Mouse (Mus musculus) embryo, embryonic 10 days (tissue): Measurements from ENCODE around the gene Trove2.

Source experiments
- DNase-seq: peaks from one replicate; pipeline ENCODE4 v3.0.0-alpha.2; 2015; ENCODE audit warnings: low spot score

The Trove2 gene

DNA sequence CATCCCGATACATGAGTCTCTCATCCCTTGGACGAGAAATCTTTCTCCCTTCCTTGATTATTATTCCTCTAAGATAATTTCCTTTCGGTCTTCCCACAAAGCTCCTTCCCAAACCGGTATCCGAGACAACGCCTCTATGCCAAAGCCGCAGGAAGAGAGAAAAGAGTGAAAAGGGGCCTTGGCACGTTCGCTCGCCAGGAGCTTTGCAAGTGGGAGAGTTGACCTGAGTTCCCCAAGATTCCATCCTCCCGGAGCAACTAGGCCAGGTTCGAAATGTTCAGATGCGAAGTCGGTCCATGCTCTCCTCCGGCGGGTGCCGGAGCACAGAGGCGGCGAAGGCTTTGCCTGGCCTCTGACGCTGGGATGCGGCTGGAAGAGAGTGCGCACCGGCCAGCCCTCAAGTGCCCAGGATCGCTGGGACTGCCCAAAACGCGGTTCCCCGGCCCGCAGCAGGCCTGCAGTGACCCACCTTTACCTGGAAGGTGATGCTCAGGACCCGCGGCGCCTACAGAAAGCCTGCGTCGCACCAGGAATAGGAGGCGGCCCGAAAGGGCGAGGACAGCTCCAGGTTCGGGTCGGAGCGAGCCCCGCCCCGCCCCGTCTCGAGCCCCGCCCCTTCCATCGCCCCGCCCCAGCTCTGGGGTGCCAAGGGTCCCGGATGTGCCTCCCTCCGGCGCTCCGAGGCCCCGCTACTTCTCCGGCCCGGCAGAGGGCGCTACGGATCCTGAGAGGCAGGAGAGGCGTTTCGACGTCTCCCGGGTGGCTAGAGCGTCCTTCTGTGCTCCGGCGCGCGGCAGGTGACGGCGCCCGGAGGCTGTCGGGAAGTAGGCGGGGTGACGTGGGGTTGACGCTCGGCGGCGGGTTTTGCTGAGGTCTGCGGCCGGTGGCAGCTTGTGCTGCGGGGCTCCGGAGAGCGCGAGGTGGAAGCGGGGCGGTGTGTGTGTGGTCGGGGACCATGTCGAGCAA is at the start of gene Trove2, which contains the start of gene Uchl5:
Gene Trove2 (minus strand): TSS at position 623 of the 966 bp plus-strand sequence.
Gene Uchl5 (plus strand): TSS at position 827 of the 966 bp plus-strand sequence.
- DNase-seq: peak; percentile 97

DNA sequence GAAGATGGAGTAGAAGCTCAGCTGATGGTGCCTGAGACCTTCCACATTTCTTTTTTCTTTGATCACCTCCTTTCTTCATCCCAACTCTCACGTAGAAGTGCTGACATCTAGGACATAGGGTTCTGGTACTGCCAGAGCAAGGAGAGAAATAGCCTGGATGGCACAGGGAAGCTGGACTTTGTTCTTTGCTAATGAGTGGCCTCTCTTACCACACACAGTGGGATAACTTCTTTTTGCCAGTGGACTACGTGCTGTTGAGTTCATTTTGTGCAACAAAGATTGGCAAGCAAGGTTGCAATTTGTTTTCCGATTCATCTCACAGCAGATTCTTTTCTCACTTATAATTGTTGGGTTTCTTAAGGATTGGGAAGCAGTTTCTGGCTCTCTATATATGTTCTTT is 45.8 kb upstream of the Trove2 start:
- no peak for DNase-seq

DNA sequence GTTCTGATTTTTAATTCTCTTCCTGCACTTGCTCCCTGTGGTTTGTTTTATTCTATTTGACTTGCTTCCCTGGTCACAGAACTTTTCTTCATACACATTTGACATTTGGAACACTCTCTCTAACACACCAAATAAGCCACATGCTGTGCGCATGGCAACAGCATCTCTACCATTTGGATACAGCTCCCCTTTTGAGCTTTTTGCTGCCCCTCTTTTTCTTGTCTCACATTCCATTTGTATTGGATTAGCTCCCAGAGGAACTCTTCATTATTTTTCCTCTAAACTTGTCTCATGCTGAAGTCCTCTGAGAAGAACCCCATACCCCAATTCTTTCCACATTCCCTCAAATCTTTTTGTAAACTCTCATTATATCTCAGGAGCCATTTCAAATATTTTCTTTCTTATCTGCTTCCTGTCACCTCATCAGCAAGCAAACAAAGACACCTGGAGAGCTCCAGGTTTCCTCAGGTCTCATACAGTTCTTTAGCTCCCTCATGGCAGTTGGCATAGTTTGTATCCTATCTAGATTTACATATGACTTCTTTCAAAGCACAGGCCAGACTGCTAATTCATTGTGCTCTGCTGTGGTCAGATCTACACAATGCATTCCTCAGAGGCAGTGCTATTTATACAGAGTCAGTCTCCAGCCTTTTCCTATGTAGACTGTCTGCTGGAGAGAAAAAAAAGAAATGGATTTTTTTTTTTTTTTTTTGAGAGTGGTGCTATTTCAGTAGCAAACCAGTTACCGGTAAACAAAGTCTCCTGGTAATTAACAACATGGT is 43.4 kb upstream of the Trove2 start:
- DNase-seq: peak; percentile 47

DNA sequence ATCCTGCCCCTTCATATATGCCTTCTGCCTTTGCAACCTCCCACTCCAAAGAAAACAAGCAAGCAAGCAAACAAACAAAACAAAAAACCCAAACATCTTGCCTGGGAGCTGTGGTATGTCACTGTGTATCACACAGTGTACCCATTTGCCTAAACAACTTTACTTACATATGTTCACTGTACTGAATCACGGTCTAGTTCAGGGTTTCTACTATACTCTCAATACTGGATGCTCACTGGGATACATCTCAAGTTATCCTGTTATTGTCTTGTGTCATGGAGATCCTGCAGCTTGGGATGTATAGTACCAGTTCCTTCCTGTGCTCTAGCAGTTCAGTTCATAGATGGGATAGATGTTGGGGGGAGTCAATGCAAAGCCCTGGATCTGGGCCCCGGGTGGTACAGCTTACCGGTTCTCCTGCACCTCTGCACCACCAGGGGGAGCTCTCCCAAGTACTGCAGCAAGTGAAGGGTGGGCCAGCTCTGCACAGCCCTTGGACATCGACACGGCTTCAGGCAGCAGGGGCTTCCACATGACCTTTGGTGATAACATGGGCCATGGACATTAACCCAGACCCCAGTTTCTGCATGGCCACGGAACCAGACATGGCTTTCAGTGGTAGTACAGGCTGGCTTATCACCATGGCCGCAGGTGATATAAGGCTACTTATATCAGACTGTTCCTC is 37.0 kb upstream of the Trove2 start:
- peak; percentile 85 for DNase-seq

DNA sequence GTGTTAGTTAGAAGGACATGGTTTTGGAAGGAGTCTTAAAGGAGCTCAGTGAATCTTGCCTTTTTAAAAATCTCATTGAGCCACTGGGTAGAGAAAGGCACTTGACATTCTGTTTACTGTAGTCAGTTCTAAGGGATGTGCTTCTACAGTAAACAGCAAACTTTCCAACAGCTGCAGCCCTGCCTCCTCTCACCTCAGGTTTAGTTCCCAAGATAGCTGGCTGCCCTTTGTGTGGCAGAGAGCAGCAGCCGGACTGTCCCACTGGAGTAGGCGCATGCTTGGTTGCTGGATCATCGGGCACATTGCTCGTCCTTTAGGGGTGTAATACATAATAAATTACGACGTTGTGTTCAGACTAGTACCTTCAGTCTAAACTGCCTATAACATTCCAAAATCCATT is 32.2 kb upstream of the Trove2 start:
- no peak for DNase-seq

DNA sequence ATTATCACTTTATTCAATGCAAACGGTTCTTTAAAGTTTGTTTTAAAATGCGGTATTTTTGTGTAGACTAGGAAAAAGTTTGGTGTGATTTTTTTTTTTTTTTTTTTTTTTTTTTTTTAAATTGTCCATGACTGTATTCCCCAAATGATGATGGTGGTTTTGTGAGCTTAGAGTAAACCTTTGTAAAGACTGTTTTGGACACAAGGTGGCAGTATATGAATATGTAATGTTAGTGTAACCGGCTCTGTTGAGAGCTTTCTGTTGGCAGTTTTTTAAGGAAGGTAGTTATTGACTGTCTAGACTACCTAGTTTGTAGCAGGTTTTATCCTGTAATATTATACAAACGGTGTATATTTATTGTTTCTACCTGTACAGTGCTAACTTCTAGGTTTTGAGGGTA is 26.7 kb upstream of the Trove2 start:
- peak; percentile 84 for DNase-seq

DNA sequence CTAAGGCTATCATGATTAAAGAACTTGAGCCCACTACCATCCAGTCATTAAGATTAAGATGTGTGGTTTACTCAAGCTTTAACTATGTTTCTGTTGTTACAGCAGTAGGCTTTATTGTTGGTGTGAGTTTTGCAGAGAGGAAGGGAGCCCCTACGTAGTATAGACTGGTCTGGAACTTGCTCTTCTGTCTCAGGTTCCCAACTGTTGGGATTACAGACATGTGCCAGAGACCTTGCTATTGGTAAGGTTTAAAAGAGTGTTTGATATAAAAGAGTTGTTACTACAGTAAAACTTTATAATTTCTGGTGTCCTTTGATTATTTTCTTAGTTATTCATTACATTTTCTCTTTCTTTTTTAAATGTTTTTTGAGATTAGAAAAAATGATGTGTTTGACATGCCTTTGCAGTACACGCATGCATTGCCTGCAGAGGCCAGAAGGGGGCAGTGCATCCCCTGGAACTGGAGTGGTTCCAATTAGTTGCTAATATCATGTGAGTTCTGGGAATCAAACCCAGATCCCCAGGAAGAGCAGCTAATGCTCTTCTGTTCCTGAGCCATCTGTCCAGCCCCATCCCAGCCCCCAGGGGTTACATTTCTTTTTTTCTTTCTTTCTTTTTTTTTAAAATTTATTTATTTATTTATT is 11.8 kb upstream of the Trove2 start:
- DNase-seq: peak; percentile 55

DNA sequence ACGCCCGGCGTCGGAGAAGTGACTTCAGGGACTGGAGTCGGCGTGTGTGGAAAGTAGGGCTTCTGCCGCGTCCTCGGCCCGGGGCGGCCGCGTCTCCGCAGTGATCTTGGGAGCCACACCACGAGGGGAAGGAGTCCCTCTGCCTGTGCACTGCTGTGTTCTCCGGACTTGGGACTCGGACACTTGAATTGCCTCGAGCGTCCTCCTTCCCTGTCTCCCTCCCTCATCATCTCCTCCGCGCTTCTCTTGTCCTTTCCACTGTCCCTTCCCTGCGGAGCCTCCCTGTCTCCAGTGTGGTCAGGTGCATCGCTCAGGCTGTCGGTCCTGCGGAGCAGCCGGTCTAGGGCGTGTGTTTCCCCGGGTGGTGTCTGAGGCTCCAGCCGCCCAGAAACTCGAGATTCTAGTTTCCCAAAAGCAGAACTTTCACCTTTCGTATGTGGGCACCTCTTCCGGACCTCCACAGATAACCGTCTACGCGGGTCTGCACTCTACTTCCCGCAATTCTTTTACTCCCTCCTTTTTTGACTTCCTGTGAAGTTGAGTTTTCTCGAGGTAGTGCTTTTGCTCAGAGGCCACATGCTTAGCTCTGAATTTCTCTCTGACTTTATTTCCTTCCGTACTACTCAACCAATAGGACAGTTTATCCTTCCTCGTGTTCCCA is 820 bp upstream of the Trove2 start:
- peak; percentile 47 for DNase-seq

DNA sequence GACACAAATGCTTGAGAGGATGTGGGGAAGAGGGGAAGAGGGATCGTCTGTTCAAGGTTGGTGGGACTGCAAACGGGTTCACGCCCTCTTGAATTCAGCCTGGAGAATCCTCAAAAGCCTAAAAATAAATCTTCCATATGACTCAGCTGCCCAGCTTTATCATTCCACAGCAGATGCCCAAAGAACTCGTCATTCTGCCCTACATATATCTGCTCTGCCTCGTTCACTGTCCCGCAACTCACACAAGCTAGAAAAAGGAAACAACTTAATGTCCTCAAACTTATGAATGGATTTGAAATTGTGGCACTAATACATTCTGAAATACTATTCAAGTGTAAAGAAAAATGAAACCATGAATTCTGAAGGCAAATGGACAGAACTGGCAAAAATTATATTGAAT is 3.0 kb downstream of the Trove2 start:
- no peak for DNase-seq

DNA sequence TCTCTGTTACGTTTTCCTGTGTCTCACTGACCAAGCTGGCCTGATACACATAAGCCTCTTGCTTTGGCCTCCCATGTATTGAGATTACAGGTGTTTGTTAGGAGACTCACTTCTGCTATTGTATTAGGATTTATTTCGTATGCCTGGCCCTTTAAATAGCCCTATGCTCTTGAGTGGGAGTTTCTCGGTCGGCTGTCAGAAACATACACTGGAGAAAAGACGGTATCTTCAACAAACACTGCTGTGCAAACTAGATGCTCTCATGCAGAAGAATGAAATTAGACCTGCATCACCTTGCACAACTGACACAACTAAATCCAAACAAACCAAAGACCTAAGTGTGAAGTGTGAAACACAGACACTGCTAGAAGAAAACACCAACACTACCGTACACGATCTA is 3.8 kb downstream of the Trove2 start:
- no peak for DNase-seq

DNA sequence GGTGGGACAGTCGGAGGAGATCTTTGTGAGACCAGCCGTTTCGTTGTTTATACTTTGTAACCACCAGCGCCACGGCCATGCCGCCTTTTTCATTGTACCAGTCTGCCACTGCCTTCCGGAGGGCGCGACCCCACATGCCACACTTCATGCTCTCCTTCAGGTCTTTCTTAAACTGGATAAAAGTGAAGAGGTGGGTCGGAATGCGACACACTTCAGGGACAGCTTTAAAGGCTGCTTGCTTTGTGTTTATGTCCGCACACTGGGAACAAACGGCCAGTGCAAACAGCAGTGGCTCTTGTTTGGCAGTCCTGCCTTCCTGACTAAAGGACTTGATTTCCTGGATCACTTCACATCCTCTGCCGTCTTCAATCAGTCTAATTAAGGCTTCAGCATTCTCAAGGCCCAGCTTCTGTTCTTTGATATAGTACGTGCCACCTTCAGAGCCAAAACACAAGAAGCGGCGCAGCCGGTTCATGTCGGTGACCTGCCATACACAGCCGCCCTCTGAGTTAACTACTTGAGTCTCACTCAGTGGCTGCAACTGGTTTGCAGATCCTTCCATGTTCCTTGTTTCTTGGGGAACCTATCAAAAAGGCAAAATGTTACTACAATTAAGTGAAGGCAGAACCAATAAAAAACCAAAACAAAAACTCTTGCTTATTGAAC is 6.3 kb downstream of the Trove2 start:
- peak; percentile 4 for DNase-seq

DNA sequence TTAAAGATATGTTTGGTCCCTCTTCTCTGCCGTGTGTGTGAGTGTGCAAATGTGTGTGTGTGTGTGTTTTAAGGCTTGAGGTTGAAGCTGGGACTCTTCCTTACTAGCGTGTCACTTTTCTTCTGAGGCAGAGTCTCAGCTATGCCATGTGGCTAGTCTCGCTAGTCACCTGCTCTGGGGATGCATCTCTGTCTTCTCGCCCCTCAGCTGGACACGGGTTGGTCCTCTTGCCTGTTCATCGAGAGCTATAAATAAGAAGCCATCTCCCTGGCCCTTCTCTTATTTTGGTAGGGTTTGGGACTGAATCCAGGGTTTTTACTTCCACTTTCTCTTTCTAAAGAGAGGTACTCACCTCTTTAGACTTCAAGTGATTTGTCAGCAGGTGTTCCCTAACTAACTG is 10.6 kb downstream of the Trove2 start:
- DNase-seq: no peak

DNA sequence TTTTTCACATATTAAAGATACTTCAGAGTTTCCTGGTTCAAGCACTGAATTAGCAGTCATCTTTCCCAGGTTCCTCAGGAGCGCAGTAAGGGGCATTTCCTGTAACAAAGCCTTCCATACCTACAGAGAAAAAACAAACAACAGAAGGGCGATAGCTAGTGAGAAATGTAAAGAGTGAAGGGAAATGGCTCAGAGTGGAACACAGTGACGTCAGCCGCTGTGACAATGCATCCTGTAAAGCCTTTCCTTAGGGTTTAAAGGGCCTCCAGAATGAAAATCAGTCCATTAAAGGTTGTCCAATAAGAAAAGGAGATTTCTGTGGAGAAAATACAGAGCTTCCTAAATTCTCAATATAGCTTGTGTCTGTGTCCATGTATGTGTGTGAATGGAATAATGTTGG is 11.1 kb downstream of the Trove2 start:
- DNase-seq: no peak

DNA sequence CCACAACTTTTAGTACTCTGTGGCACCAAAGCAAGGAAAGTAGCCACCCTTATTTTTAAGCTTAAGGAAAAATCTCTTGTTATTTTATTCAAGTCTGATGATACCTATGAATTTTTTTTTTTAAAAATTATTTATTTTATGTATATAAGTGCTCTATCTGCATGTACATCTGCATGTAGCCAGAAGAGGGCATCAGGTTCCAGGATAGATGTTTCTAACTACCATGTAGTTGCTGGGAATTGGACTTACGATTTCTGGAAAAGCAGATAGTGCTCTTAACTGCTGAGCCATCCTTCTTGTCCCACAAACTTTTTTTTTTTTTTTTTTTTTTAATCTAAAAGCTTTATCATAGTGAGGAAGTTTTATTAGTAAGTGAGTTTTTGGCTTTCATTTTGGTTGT is 12.4 kb downstream of the Trove2 start:
- no peak for DNase-seq

DNA sequence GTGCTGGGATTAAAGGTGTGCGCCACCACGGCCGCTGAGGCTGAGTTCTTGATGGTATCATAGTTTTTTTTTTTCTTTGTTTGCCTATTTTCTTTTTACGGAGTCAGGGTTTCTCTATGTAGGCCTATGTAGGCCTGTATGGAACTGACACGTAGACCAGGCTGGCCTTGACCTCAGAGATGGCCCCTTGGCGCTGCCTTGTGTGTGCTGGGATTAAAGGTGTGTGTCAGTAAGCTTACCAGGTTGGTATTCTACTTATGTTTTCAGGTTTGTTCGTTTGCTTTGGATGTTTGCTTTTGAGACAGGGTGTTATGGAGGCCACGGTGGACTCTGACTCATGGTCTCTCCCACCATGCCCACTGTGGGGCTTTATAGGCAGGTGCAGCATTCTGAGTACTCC is 14.7 kb downstream of the Trove2 start:
- no peak for DNase-seq

DNA sequence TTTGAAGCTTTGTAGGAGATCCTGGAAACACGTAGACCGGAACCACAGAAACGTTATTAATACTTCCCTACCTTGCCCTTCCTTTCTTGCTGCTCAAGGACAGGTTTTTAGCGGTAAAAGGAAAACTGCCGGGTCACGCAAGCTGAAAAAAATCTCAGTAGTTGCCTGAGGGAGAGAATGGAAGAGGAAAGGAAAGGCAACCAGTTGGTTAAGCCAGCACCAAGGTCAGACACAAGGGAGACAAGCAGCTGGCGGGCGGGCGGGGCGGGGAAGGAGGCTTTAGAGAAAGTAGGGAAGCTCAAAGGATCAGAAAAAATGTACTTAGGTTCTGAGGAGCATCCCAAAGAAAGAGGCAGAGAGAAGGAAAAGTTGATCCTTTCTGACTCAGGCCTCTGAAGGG is 31.0 kb downstream of the Trove2 start:
- DNase-seq: no peak

DNA sequence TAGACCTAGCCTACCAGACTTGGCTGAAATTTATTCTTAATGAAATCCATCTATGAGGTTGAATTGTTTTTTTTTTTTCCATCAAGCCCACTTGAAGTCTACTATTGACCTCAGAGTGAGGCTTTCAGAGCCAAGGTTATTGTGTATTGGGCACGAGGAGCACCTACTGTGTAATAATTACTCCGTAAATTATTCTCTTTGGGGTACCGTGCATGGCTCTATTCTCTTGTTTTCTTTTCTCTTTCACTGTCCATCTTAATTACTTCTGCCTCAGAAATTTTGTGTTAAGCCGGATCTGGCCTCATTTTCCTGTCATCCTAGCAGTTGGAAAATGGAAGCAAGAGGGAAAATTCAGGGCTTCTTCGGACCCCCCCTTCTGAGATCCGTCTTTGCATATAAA is 34.7 kb downstream of the Trove2 start:
- no peak for DNase-seq

DNA sequence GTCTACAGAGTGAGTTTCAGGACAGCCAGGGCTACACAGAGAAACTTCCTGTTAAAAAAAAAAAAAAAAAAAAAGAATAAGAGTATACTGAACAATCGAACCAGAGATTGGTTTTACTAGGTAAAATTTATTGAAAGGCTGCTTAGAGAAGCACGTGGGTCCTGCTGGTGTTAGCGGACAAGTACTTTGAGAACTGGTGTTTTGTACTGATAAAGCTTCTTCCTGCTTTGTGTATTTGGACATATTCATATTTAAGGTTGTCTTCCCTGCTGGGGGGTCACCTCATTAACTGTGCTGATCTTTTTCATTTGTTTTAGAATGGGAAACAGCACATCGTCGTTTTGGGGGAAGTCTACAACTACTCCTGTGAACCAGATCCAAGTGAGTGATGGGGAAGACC is 35.5 kb downstream of the Trove2 start:
- DNase-seq: no peak

DNA sequence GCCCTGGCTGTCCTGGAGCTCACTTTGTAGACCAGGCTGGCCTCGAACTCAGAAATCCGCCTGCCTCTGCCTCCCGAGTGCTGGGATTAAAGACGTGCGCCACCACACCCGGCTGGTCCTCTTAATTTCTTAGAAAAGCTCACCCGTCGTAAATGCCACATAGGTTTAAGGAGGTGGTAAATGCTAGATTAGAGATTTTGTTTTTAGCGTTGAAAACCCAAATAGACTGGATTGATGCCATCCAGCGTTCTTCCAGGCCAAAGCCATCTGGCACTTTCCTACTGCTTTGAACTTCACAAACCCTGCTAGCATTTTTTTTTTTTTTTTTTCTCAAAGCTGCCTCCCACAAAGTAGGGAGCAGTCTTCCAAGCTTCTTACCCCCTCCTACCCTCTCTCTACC is 36.3 kb downstream of the Trove2 start:
- DNase-seq: no peak

DNA sequence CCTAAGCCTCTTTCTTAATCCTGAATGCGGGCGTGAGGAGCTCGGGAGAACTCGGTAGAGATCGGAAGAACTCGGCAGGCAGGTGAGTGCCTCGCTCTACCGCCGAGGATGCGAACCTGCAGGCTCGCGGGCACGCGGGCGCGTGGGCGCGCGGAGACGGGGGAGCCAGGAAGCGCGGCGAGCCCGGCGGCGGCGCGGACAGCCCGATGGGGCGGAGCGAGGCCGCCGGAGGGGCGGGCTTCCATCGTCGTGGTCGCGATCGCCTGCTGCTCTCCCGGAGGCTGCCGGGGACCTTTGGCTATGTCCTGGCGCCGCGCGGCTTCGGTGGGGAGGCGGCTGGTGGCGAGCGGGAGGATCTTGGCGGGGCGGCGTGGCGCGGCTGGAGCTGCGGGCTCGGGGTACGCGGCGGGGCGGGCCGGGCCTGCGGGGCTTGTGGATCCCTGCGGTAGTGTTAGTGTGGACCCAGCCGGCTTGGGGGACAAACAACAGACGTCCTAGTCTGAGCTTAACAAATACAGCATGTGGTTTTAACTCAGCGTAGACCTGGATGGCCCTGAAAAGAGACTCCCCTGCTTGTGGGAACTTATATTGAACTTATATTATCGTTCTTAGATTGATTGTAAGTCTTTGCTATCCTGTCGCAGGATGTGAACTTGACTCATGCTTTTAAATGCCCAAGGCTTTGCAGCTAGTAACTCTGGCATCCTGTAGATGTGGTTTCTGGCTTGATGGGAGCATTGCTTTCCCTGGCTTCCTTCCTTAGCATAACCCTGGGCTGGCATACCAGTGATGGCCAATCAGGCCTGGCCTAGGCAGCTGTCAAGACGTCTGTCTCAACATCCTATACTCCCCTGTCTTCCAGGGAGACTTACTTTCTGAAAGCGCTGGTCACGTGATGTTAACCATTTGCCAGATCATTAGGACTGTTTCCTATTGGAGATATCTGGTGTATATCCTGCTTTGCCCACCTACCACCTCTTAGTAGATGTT is 37.2 kb downstream of the Trove2 start:
- peak; percentile 81 for DNase-seq
